Mouse (Mus musculus): ENCODE results near the gene Dnal1.

DNA sequence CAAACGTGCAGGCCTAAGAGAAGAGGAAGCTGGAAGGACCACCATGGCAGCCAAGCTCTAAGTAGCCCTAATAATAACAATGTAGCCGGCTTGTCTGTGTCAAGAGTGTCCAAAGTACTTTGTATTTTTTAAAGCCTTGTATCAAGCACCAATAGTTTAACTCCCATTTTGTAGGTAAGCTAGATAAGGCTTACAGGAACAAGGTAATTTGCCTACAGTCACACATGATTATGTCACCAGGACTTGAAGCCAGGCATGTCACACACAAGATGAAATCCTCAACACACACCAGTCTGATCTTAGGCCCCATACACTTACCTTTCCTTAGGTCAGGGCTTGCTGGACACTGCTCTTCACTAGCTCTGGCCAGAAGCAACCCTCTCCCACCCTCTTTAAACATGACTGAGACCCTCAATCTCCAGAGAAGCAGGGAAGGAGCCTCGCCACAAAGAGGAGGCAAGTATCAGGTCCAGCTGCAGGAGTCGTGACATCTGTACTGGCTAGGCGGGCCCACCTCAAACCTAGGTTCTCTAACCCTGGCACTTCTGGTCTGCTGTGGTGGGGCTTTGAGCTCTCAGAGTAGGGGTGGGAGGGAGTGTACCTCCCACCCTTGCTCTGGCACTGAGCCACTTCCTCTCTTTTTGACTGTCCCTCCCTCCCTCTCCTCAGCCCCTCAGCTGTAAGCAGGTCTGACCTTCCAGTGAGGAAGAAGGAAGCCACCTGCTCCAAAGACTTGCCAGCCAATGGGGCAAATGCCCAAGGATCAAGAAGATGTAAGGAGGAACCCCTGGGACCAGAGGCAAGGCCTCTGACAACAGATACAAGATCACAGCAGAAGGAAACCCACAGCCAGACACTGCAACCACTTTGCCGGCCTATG, 63.0 kb downstream of the Dnal1 start:
- TF ChIP-seq EP300 (IDR thresholded peaks at IDR 0.05): no peak
- TF ChIP-seq CTCF (IDR thresholded peaks at IDR 0.05): no peak
